Mouse (Mus musculus) forebrain, postnatal 0 days (tissue): ENCODE measurements around the gene Gga3. TPM values are rescaled to one million over a fixed set of nuclear protein-coding genes. Genes with fewer than 3 reads are reported as not detected.
A peak's percentile ranks its signal among the peaks of the same experiment; 100 is the strongest.

Experiments
- ATAC-seq: fragments of 200-750 bp; cut with Nextera tagmentation; 2 replicates; pipeline ENCODE4 v1.8.0; 2017; ENCODE audit warnings: mild to moderate bottlenecking, moderate library complexity
- DNase-seq: peaks from one replicate; pipeline ENCODE4 v3.0.0-alpha.2; 2015
- H3K27ac ChIP-seq: fragments of 300-500 bp; sonication (generic); 2 replicates; pipeline ENCODE4 v1.5.1; 2014; ENCODE audit warnings: low read depth, mild to moderate bottlenecking, antibody characterized with exemption, low read length, moderate library complexity, mixed read lengths
- H3K27me3 ChIP-seq: fragments of 300-500 bp; sonication (generic); 2 replicates; pipeline ENCODE4 v1.6.1; 2014; ENCODE audit warnings: mild to moderate bottlenecking, low read length, mixed read lengths; ENCODE audit not compliant: insufficient read depth
- H3K36me3 ChIP-seq: fragments of 300-500 bp; sonication (generic); 2 replicates; pipeline ENCODE4 v1.6.1; 2014; ENCODE audit warnings: mild to moderate bottlenecking, moderate library complexity; ENCODE audit not compliant: insufficient read depth
- H3K4me1 ChIP-seq: fragments of 300-500 bp; sonication (generic); 2 replicates; pipeline ENCODE4 v1.6.1; 2014; ENCODE audit warnings: antibody characterized with exemption; ENCODE audit not compliant: insufficient read depth
- H3K4me2 ChIP-seq: fragments of 300-500 bp; sonication (generic); 2 replicates; pipeline ENCODE4 v1.6.1; 2014; ENCODE audit warnings: low read depth, mild to moderate bottlenecking, moderate library complexity
- H3K4me3 ChIP-seq: fragments of 300-500 bp; sonication (generic); 2 replicates; pipeline ENCODE4 v1.5.1; 2014; ENCODE audit warnings: low read depth, low read length, mixed read lengths
- H3K9ac ChIP-seq: fragments of 300-500 bp; sonication (generic); 2 replicates; pipeline ENCODE4 v1.6.1; 2014; ENCODE audit warnings: mild to moderate bottlenecking
- H3K9me3 ChIP-seq: fragments of 300-500 bp; sonication (generic); 2 replicates; pipeline ENCODE4 v1.6.1; 2016; ENCODE audit warnings: low read length
- CTCF ChIP-seq: sonication (generic); IDR thresholded peaks from 2 replicates; pipeline ENCODE4 v1.5.1; 2016; ENCODE audit warnings: antibody characterized with exemption, control low read depth, low read depth
- WGBS: fragments of 180-500 bp; shearing (Covaris S2); extraction: QIAGEN DNeasy Blood & Tissue Kit; methylation state at CpG from one replicate; pipeline ENCODE4 v1.1.7; 2014; 5-methylcytosine and 5-hydroxymethylcytosine counted together
- polyA plus RNA-seq: library from polyadenylated mRNA; unstranded; fragments of >200 nt; fragmentation: Nextera tagmentation; extraction: Ambion mirVana; gene quantifications from 2 replicates; pipeline ENCODE4 v1.2.1, GENCODE M21; 2015
- total RNA-seq: library from RNA; depleted of rRNA; stranded (reverse); fragments of >200 nt; gene quantifications from 2 replicates; pipeline ENCODE4 v1.2.3, GENCODE M21; 2014

Gga3 gene
- total and polyA plus RNA-seq, 2 experiments from 2014 or later = 18.5 to 34.0 TPM

DNA sequence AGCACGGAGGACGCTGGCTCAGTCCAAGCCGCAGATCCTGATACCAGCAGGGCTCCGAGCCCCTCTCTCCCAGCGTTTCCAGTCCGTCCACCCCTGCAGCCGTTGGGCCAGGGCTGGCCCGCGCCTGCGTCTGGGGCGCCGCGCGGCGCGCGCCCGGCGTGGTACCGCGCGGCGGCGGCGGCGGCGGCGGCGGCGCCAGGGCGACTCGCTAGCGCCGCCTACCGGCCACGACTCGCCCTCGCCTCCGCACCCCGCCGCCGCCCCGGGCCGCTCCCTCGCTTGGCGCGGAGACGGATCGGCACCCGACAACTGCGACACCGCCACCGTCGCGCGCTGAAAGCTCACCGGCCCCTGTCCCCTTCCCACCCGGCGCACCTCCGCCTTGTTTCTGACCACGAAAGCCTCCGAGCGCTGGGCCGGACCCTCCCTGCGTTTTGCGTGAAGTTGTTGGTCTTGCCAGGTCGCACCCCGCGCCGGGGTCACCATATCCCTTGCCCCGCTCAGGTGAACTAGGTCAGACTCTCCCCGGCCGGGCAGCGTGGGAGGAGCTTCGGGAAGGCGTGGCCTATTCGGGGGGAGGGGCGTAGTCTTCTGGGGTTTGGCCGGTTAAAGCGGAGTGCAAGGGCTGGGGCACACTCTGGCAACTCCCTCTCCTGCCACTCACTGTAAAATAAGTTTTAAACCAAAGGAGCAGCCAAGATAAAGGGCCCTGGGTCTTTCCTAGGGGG, 8.7 kb upstream of the Gga3 start, which contains the start of gene Mif4gd:
Gene Mif4gd, minus strand, starts transcription at position 560 of the 728 bp plus-strand sequence.
- H3K27ac ChIP-seq = peak within 1 kb of the TSS; percentile 60
- WGBS = under 1% methylated on average over 46 of the region's 80 CpGs
- peak within 1 kb of the TSS; percentile 67 for H3K9ac ChIP-seq
- peaks cover 26% of the 10 kb centered on the region for H3K36me3 ChIP-seq
- no peaks in the 10 kb centered on the region for H3K9me3 ChIP-seq
- peaks cover 14% of the 10 kb centered on the region for H3K4me1 ChIP-seq
- ATAC-seq = peak; percentile 91
- peak within 1 kb of the TSS; percentile 69 for H3K4me2 ChIP-seq
- peak within 1 kb of the TSS; percentile 59 for H3K4me3 ChIP-seq
- TF ChIP-seq CTCF = peak; percentile 71
- H3K27me3 ChIP-seq = no peaks in the 10 kb centered on the region
- DNase-seq = peak; percentile 82

GRCm38 (mm10) chr11:115612059-115612409, 8.2 kb upstream of the Gga3 start:
- 1% methylated on average over 13 of the region's 13 CpGs for WGBS

DNA sequence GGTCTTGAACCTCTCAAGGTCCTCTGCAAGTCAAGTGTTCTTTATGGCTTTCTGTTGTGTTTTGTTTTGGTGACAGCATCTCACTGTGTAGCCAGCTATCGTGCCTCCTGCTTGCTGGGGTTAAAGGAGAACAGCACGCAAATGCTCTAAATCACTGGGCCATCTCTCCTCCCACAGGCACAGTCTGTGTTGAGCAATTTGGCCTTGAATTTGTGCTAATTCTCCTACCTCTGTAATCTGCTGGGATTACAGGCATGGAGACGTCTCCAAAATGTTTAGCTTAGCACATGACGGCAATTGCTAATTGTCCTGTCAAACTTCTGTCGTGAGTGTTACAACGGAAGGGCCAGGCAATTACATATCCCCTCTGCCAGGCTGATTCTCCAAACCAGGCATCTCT, 7.3 kb upstream of the Gga3 start:
- H3K4me1 ChIP-seq = peaks cover 14% of the 10 kb centered on the region
- ATAC-seq = no peak
- no peaks in the 10 kb centered on the region for H3K9me3 ChIP-seq
- no peak overlapping the region for H3K4me2 ChIP-seq
- 61% methylated on average over 6 of the region's 6 CpGs for WGBS
- H3K36me3 ChIP-seq = peaks cover 39% of the 10 kb centered on the region
- H3K27ac ChIP-seq = no peak overlapping the region
- no peak overlapping the region for H3K4me3 ChIP-seq
- H3K27me3 ChIP-seq = no peaks in the 10 kb centered on the region
- H3K9ac ChIP-seq = no peak overlapping the region
- no peak for DNase-seq
- no peak for TF ChIP-seq CTCF

More at GRCm38 (mm10) chr11:115612059-115612409, 8.2 kb upstream of the Gga3 start:
- ATAC-seq (peak; percentile 2), DNase-seq (no peak)
- Histone ChIP-seq H3K27me3 (no peaks in the 10 kb centered on the region), H3K36me3 (peaks cover 32% of the 10 kb centered on the region), H3K4me2 (peak overlapping the region; percentile 69), H3K27ac (peak overlapping the region; percentile 60), H3K9ac (peak overlapping the region; percentile 67), H3K9me3 (no peaks in the 10 kb centered on the region), H3K4me3 (peak overlapping the region; percentile 59), H3K4me1 (peaks cover 14% of the 10 kb centered on the region)
- TF ChIP-seq CTCF = no peak; the same call in 1 of the 2 replicates

DNA sequence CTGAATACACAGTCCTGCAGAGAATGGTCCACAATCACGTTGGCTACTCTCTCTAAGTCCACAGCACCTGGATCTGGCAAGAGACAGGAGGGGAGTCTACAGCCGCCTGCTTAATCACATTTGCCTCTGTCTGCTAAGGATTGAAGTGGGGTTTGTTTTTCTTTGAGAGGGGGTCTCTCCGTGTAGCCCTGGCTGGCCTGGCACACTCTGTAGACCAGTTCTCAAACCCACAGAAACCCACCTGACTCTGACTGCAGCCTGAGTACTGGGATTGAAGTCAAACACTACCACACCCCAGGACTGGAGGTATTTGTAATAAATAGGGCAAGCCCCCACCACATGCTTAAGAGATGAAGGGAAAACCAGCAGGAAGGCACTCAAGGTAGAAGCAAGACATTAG, 5.7 kb upstream of the Gga3 start:
- ATAC-seq = no peak
- 74% methylated on average over 3 of the region's 3 CpGs for WGBS
- Histone ChIP-seq H3K27me3 (no peaks in the 10 kb centered on the region), H3K4me2 (no peak overlapping the region), H3K4me3 (no peak overlapping the region), H3K9me3 (no peaks in the 10 kb centered on the region), H3K4me1 (peaks cover 20% of the 10 kb centered on the region), H3K36me3 (peaks cover 31% of the 10 kb centered on the region), H3K27ac (no peak overlapping the region), H3K9ac (no peak overlapping the region)
- no peak for DNase-seq
- no peak for TF ChIP-seq CTCF

- no peak overlapping the region for H3K4me2 ChIP-seq
- DNase-seq (no peak), ATAC-seq (no peak)
- H3K36me3 ChIP-seq = peaks cover 31% of the 10 kb centered on the region
- H3K4me1 ChIP-seq = peaks cover 20% of the 10 kb centered on the region
- 77% methylated on average over 23 of the region's 23 CpGs for WGBS
- H3K27ac ChIP-seq = no peak overlapping the region
- H3K4me3 ChIP-seq = no peak overlapping the region
- H3K9me3 ChIP-seq = no peaks in the 10 kb centered on the region
- H3K27me3 ChIP-seq = no peaks in the 10 kb centered on the region
- H3K9ac ChIP-seq = no peak overlapping the region
- TF ChIP-seq CTCF = no peak
Observed at GRCm38 (mm10) chr11:115608421-115609399, 4.9 kb upstream of the Gga3 start.

- Histone ChIP-seq H3K36me3 (peaks cover 31% of the 10 kb centered on the region), H3K9ac (no peak overlapping the region), H3K9me3 (no peaks in the 10 kb centered on the region), H3K27ac (no peak overlapping the region), H3K4me2 (no peak overlapping the region), H3K4me3 (no peak overlapping the region), H3K27me3 (no peaks in the 10 kb centered on the region), H3K4me1 (peaks cover 17% of the 10 kb centered on the region)
- no peak for TF ChIP-seq CTCF
- WGBS = 95% methylated on average over 18 of the region's 18 CpGs
- ATAC-seq (no peak), DNase-seq (no peak)
Observed at GRCm38 (mm10) chr11:115606733-115607132, 2.9 kb upstream of the Gga3 start.
